Mouse (Mus musculus) erythroblast, embryonic 14.5 days (primary cell): ENCODE data around the gene Ppp1r11.

Experiments
- GATA1 ChIP-seq: IDR thresholded peaks from 2 replicates; pipeline ENCODE4 v1.6.1; 2012; ENCODE audit warnings: low read length, inconsistent platforms, mixed read lengths
- TAL1 ChIP-seq: IDR thresholded peaks from 3 replicates; pipeline ENCODE4 v1.6.1; 2012; ENCODE audit warnings: low read length, inconsistent platforms, mixed read lengths

- TF ChIP-seq TAL1, result no peak
- no peak for TF ChIP-seq GATA1
Observed at GRCm38 (mm10) chr17:36927496-36928120, 23.9 kb downstream of the Ppp1r11 start.
